Mouse (Mus musculus) spleen, adult 12 weeks (tissue): ENCODE results near the gene Cstf1.

Experiments used
- DNase-seq: peaks from one replicate; pipeline ENCODE4 v3.0.0; 2022; ENCODE audit warnings: low spot score

The Cstf1 gene

GRCm38 (mm10) chr2:172416218-172416617, 45.7 kb downstream of the Cstf1 start:
- DNase-seq = no peak

- no peak for DNase-seq
Observed at GRCm38 (mm10) chr2:172416876-172417275, 46.4 kb downstream of the Cstf1 start.

GRCm38 (mm10) chr2:172418208-172418607, 47.7 kb downstream of the Cstf1 start:
- no peak for DNase-seq

- DNase-seq = no peak
Observed at GRCm38 (mm10) chr2:172430609-172431008, 60.1 kb downstream of the Cstf1 start.
